Mouse (Mus musculus): ENCODE results near the gene Map3k19.

The Map3k19 gene

DNA sequence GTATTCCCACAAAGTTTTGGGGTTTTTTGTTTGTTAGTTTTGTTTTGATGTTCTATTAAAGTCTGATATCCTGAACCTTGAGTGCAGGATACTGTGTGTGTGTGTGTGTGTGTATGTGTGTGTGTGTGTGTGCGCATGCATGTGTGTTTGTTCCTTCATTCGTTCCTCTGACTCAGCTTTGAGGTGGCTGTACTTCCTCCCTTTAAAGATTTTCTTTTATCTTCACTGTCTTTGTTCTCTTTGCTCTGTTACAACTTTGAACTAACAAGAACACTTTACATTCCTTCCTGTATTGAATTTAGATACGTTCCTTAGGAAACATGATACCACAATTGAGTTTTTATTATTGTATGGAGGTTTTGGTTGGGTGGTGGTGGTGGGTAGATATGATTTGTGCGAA lies 58.5 kb downstream of the Map3k19 start:
- DNase-seq: peak; percentile 24

- DNase-seq: no peak
Measured at GRCm38 (mm10) chr1:127795087-127795769, 59.6 kb downstream of the Map3k19 start.

- DNase-seq: no peak
Measured at GRCm38 (mm10) chr1:127793459-127793858, 61.4 kb downstream of the Map3k19 start.

- no peak for DNase-seq
Measured at GRCm38 (mm10) chr1:127788943-127789342, 65.9 kb downstream of the Map3k19 start.

DNA sequence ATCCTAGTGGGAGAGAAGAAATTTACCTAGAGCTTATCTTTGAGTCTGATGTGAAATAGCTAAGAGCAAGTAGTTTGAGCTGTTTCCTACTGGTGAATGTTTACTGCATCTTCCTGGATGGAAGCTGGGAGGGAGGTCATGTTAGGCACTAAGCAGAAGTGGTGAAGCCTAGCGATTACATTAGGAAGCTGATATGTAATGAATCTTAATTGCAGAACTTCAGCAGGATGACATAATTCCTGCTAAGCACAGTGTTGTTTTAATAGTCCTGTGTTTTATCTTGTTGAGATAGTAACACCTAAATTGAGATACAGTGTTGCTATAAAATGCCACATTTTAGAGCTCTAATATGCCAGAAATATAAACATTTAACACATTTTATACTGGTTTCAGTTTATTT lies 68.9 kb downstream of the Map3k19 start:
- no peak for DNase-seq

DNA sequence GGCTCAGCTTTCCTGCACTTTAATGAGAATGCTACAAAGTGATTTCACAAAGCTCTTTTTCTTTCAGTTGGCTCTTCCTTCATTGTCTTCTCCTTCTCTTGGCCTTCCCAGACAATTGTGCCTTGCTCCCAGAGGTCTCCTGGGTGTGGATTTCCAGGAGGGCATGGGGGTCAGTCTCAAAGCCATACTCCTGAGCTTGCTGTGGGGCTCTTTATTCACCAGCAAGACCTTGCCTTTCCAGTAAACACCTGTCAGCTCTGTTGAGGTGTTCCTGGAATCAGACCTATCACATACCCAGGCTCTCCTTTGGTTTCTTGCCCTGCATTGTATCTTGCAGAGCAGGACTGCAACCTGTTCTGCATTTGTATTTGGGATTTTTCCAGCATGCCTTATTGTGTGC lies 71.0 kb downstream of the Map3k19 start:
- DNase-seq: no peak

GRCm38 (mm10) chr1:127780849-127781248 lies 74.0 kb downstream of the Map3k19 start:
- DNase-seq: no peak

GRCm38 (mm10) chr1:127780142-127780541 lies 74.7 kb downstream of the Map3k19 start:
- DNase-seq: no peak

GRCm38 (mm10) chr1:127778611-127779010 lies 76.2 kb downstream of the Map3k19 start:
- DNase-seq: no peak

- DNase-seq: no peak
Measured at GRCm38 (mm10) chr1:127776246-127776645, 78.6 kb downstream of the Map3k19 start.

- no peak for DNase-seq
Measured at GRCm38 (mm10) chr1:127775206-127775720, 79.6 kb downstream of the Map3k19 start.

DNA sequence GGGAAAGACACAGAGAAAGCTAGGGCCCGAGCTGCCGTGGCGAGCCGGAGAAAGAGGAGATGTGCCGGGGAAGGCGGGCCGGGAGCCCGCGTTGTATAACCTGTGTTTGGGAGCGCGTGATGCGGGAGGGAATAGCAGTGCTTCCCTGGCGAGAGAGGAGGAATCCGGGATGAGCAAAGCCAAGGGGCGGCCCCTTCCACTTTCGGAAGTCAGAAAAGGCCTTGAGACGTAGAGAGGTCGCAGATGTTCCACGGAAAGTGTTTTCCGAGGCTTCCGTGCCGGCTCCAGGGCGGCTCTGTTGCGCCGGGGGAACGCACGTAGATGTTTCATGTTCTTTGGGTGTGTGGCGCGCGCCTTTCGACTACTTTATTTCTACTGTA lies 80.3 kb downstream of the Map3k19 start:
- DNase-seq: no peak

DNA sequence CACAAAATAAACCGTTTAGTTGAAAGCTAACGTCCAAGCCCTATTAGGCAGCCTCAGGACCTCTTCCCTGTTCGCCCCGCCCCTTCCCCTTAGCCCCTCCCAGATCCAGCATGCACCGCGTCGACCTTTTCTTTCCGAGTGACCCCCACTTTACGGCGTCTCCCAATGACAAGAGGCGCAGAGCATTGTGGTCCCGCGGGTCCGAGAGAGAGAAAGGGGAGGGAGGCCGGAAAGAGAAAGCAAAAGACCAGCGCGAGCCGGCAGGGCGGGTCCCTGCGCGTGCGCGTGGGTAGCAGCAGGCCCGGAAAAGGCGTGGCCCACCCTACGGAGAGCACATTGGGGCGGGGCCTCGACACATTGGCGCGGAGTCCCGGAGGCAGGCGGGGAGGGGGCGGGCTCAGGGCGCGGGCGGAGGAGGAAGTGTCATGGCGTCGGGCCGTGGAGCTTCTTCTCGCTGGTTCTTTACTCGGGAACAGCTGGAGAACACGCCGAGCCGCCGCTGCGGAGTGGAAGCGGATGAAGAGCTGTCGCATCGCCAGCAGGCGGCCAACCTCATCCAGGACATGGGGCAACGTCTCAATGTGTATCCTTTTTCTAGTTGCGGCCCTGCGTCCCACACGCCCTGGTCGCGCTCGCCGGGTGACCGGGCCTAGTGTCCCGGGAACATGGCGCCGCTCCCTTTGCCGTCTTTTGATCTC lies 80.9 kb downstream of the Map3k19 start, which contains the start of gene Ccnt2:
Ccnt2 (plus strand) TSS at position 362 of the 698 bp plus-strand sequence.
- DNase-seq: peak; percentile 98

GRCm38 (mm10) chr1:127773198-127773802 lies 81.5 kb downstream of the Map3k19 start:
- peak; percentile 4 for DNase-seq

- DNase-seq: no peak
Measured at GRCm38 (mm10) chr1:127766741-127767140, 88.1 kb downstream of the Map3k19 start.

DNA sequence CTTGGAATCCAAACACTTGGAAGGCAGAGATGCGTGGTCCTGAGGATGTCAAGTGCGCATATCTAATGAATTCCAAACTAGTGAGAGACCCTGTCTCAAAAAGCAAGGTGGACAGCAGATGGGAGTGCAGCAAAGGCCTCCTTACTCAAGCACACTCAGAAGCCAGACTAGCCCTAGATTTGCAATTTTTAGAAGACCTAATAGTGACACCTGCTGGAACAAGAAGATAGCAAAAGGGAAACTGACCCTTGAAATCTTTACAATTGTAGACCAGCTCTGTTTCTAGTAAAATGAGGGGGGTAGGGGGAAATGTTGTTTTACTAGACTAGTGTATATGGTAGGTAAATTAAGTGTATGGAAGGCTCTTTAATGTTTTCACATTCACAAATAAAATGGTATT lies 89.4 kb downstream of the Map3k19 start:
- DNase-seq: no peak

All from thymus, postnatal 25 days (tissue).